Mouse (Mus musculus): Measurements from ENCODE around the gene Gm47985.

DNA sequence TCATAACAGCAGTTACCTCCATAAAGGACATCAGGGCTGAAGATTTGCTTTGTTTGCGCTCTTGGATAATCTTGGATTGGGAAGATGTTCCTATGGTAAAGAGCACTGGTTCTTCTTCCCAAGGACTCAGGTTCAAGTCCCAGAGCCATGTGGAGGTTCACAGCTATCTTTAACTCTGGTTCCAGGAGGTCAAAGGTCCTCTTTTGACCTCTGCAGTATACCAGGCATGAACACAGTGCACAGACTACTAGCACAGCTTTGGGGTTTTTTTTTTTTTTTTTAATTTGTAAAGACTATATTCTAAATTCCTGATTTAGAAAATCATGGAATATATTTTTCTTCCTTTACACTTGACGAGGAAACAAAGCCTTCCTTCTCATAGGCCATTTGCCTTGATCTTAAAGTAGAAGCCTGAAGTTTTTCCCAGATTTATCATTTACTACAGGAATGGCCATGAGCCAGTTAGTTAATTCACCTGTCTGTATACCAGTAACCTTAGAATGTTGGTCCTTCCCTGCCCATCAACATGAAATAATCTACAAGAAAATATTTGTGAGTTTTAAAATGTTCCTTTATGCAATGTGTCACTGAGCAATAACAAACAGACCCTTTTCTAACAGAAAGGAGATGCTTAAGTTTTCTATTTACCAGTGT lies 23.4 kb upstream of the Gm47985 start:
- TF ChIP-seq POLR2A (IDR thresholded peaks at IDR 0.05; ENCODE audit: borderline replicate concordance, insufficient read depth, low read length) (no peak), CTCF (IDR thresholded peaks at IDR 0.05; ENCODE audit: borderline replicate concordance, insufficient read depth, low read depth, low read length) (no peak)
